Mouse (Mus musculus): ENCODE measurements around the gene Enthd1. TPM values are rescaled to one million over a fixed set of nuclear protein-coding genes. Genes with fewer than 3 reads are reported as not detected.
"Not testable (repeated sequence)": the region's sequence is repeated elsewhere in the genome, so short reads cannot be mapped to it uniquely, and the experiment has no call there.

Enthd1 gene
- total RNA-seq, 4 experiments from 2014 or later = not detected

DNA sequence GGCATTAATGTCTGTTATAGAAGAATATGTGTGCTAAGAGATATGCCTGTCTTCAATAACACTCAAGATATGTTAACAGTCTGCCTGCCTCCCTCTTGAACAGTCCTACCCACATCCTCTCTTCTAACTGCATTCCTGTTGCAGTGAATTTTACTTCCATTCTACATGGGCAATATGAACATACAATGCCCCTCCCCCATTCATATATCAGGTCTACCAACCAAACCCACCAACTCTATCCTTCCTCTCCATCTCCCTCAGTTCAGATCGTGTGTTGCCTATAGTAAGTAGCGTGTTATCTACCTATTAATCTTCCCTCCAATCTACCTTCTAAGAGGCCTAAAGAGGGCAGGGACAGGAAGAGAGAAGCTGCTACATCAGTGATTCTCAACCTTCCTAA, 26.9 kb downstream of the Enthd1 start:
- no peak for DNase-seq

DNA sequence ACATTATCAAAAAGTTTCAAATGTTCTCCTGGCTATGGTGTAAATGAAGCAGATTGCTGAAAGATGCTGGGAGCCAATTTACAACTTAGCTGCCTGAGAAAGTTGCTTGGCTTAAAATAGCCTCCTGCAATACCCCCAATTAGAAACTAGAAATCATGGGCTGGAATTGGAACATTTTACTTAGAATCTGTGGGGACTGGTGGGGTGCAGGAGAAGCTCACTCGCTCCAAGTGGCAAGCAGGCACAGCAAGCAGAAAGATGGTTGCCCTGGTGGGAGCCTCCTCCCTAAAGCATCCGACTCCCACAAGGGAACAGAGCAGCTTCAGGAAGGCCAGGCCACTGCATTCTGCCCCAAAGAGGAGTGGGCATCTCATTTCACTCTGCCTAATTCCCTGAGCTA, 28.9 kb downstream of the Enthd1 start:
- no peak for DNase-seq

DNA sequence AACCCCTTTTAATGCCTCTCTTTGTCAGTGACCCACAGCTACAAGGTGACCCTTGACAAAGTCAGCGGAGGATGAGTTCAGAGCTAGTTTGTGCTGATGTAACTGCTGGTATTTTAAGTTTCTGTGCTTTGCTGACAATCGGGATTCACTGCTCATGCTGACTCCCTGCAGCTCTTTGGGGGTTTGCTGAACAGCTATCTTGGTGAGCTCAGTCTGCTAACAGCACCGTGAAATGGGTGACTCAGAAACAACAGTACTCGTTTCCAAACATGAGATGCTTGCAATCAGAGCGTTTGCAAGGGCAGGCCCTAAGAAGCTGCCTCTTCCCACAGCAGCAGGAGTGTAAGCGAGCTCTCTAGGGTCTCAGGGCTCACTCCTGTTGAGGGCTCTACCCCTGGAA, 31.7 kb downstream of the Enthd1 start:
- no peak for DNase-seq

DNA sequence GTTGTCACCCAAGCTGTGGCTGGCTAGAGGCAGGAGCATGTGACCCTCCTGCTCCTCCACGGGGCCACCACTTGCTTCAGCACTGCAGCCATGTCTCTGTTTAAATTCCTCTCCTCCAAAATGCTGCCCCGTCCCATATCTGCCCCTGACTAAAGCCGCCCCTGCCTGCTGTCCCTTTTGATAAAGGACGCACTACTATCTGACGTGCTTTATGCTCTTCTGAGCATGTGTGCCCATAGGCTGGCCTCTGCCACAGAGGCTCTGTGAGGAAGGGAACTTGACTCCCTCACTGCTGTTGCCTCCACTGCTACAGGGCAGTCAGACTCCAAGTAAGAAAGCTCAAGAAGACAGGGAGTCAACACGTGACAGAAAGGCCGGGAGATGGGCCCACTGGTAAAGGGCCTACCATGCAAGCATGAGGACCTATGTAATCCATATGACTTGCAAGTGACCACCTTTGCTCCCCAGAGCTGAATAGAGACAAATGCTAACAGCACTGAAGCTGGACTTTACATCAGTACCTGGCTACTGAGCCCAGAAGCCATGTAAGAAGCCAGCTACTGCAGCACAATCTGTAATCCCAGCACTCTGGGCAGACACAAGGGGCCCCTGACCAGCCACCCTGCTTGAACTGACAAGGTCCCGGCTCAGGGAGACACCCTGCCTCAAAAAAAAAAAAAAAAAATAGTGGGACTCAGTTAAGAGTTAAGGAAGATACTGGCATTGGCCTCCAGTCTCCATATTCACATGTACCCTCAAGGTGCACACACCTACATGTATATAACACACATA, 32.5 kb downstream of the Enthd1 start:
- DNase-seq = no peak

DNA sequence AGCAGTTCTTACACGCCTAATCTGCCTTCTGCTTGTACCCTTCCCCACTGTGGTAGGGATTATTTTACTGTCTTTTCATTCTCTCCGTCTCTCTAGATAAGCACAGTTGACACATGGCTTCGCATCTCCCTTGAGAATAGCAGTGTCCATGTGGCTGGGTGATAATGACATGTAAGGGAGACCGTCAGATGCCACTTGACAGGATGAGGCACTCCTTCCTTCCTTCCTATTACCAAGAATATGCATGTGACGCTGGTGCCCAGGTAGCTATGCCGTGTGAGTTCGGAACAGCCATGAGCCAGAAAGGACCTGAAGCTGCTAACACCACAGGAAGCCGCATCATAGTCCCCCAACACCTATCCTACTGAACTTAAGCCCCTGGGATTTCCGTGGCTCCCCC, 33.9 kb downstream of the Enthd1 start:
- no peak for DNase-seq

DNA sequence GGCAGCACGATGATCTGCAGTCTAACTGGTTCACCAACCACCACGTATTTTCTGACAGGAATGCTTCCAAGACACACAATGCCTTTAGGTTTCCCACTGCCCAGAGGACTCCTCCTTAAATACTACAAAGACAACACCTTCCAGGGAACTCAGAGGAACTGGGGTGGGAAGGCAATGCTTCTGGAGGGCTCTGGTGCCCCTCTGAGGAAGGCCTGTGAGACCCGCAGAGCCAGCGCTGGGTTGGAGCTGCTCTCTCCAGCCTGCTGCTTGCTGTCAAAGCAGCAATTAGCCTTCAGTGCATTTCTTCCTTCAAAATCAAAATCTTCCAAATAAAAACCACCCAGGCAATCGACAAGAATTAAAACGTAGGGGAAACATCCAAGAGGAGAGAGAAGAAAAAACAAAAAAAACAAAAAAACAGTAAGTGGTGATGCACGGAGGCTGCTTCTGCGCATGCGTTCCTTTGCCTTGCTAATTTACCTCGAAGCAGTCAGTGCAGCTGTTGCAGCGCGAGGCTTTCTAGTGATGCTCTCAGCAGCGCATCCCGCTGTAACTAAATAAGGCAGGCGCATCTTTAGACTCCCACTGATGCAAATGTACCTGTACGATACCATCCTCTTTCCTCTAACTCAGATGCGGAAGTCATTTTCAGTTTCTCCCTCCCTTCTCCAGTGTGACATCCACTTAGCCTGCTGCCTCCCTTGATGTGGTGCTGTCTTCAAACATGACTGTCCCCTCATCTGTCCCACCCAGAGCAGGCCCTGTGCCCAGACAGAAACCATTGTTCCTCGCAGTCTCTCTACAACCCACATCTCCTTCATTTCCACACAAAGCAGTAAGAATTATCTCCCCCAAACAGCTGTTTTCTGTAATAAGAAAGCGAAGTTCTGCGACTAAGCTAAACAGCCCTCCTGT, 34.7 kb downstream of the Enthd1 start:
- DNase-seq = no peak

DNA sequence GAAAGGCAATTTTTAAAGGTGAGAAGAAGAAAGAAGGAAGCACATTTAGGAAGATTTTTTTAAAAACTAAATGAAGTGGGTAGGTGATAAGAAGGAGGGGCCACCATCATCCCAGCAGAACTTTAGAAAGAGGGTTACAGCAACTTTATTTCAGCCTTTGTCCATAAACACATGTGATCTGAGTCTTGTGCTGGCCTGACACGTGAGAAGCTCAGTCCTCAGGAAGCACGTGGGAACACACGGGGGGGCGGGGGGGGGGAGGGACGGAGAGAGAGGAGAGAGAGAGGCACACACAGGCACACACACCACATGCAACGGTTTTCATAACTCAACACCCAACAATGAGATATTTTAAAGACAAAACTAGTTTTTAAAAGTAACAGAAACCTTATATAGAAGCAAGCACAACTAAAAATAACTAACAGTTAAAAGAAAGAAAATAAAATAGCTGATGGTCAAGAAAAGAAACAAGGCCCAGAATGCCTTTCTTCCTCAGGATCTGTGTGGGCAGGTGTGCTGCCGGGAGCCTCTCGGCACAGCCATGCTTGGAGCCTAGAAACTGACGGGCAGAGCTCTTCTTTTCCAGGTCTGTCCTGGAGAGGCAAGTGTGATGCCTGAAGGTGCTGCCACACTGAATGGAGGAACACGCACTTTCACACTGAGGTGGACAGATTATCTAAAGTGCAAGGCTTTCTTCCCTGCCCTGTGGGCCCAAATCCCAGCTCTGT, 43.1 kb downstream of the Enthd1 start:
- no peak for DNase-seq

DNA sequence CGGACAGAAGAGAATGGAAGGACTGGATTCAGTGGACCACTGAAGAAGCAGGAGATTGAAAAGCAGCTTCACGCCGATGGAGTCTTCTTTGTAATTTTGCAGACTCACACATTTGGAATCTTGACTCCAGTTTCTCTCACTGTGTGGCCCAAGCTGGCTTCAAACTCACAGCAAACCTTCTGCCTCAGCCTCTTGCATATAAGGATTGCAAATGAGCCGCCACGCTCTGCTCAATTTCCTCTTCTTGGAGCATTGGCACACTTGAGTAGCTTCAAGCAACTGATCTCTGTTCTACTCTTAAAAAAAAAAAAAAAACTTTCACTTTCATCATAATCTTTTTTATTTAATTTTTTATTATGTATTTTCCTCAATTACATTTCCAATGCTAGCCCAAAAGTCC, 45.0 kb downstream of the Enthd1 start:
- no peak for DNase-seq

DNA sequence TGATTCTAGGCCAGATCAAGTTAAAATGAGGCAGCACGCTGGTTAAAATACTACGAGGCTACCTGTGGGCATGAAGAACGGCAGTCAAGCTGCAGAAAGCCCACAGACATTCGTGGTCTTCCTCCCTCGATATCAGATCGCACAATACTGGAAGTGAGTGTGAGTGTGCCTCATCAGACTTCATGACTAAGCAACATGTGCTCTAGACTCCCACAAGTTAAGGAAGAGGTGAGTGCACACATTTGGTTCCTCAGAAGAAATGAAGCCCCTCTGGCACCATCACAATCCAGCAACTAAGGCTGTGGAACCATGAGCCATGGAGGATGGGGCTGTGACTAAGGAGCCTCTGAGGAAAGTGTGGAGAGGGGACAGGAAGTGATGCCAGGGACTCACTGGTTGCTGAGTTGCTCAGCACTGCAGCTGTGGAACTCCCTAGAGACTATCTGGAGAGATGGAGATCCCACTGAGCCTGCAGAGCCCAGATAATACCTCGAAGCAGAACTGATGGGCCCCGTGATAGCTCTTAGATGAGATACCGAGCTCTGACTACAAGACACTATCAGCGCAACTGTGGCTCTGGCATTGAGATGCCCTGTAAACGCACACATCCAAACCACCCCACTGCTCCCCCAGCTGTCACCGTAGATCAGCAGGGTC, 46.3 kb downstream of the Enthd1 start:
- DNase-seq = no peak

DNA sequence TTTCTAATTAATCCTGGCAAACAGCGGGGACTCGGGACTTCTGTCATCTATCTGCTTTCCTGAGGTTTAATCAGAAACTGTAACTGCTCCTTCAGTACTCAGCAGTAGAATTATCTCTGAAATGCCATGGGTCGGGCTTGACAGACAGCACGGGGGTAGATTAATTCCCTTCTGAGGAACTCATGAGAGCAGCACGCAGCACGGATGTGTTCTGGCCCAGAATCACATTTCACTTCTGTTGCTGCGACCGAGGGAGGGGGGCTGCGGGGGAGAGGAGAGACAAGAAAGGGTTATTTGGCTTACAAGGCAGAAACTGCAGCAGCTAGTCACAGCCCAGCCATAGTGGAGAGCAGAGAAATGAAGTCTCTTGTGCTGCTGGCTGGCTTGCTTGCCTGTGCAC, 47.0 kb downstream of the Enthd1 start:
- no peak for DNase-seq

DNA sequence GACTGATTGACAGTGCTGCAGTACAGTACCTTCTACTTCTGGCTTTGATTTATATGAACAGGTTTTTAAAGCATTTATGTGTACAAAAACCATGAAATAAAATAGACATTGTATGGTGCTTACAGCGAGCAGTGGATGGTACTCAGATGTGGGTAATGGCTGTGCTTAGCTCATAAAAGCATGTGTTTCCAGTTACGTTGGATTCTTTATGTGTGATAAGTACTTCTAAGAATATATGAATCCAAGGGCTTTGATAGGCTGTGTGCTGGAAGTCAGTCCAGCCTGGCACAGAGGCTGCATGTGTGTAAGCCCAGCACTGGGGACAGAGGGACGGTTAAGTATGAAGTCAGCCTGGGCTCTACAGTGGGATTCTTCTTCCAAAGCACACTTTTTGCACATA, 48.4 kb downstream of the Enthd1 start:
- no peak for DNase-seq

DNA sequence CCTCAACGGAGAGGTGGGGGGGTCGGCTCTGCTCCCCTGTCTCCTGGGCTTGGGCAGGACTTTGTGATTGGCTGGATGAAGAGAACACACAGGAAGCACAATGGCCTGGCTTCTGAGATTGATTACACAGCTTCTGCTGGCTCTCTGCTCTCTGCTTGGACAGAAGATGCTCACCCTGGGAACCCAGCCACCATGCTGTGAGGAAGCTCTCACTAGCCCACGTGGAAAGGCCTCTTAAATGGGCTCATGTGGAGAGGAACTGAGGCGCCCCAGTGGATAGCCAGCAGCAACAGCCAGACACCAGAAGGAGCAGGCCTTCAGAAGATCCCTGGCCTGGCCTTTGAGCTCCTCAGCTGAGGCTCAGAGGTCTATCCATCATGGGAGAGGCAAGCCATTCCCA, 59.9 kb downstream of the Enthd1 start:
- no peak for DNase-seq

DNA sequence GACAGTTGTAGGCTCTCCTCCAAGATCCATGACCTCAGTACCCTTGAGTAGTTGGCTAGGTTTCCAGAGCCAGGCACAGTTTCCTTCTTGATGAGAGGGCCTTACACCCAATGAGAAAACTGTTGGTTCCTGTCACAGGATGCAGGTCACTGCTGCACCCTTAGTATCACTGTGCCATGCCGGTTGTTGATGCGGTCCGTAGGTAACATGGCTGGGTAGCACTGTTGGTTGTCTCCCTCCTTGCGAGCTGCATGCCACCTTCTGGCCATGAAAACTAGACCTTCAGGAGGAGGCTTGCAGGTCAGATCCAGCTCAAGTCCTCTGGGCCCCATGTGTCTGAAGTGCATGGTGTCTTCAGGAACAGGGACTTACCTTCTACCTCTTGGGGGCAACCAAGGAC, 61.8 kb downstream of the Enthd1 start:
- not testable (repeated sequence) for DNase-seq

DNA sequence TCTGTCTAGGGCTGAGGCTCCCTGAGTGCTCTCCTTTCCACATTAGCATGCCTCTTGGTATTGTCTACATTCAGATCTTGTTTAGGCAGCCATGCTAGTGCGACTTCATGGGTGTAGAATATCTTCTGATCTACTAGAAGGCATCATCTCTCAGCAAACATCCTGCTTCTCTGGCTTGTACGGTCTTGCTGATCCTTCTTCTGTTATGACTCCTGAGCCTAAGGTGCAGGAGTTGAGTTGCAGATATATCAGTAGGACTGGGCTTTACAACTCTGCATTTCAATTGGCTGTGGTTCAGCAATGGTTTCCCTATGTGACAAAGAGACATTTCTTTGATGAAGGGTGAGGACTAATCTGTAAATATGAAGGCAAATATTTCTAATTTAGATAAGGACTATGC, 62.2 kb downstream of the Enthd1 start:
- DNase-seq = no peak

DNA sequence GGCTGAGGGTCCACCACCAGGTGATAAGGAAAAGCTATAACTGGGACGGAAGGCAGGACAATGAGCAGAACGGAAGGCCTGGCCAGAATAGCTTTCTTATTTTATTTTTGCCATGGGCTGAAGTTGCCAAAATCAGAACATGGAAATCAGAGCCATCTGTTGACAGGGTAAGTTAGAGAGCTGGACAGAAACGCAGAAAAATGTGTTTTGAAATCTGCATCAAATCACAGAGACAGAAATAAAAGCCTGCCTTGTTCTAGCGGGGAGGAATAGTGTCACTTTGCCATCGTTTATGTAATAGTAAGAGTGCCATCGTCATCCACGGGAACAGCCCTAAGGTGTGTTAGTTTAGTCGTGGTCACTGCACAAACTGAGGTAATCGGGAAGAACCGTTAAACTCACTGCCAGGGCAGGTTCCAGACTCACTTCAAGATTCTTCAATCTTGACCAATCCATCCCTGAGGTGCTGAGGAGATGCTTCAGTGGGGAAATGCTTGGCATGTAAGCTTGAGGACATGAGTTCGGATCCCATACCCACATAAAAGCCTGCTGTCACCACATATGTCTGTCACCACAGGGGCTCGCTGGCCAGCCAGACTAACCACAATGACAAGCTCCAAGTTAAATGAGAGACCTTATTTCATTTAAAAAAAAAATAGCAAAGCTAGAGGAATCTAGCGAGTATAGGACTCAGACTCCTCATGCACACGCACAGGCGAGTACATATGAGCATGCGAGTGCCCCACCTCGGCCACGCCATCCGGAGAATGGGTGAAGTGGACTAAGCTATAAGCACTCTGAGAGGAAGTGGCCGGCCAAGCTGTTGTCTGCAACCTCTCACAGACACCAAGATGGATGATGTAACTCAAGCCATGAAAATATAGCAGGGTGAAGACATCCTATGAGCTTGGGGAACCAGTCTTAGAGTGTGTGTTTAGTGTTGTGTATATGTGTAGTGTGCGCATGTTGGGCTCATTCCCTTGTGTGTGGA, 63.6 kb downstream of the Enthd1 start:
- no peak for DNase-seq

DNA sequence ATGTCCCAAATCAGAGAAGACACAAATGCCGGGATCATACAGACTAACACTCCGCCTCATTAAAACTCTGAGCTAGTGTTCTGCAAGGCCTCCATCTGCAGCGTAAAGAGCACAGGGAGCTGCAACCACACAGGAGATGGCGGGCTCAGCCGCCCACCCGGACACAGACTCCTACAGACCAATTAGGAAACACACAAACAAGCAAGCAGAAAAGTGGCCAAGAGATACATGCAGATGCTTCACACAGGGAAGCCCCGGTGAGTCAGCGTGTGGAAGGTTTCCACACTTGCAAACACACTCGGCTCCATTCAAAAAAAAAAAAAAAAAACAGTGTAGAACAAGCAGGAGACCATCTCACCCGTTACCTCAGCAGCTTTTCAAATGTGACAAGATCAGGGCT, 64.5 kb downstream of the Enthd1 start:
- DNase-seq = no peak

DNA sequence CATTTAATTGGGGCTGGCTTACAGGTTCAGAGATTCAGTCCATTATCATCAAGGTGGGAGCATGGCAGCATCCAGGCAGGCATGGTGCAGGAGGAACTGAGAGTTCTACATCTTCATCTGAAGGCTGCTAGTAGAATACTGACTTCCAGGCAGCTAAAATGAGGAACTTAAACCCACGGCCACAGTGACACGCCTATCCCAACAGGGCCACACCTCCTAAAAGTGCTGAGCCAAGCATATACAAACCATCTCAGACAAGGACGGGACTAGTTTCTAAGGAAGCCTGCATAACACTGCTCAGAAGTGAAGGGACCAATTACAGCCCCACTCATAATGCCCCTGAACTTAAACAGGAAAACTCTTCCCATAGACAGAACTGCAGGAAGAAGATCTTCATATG, 67.2 kb downstream of the Enthd1 start:
- DNase-seq = not testable (repeated sequence)

DNA sequence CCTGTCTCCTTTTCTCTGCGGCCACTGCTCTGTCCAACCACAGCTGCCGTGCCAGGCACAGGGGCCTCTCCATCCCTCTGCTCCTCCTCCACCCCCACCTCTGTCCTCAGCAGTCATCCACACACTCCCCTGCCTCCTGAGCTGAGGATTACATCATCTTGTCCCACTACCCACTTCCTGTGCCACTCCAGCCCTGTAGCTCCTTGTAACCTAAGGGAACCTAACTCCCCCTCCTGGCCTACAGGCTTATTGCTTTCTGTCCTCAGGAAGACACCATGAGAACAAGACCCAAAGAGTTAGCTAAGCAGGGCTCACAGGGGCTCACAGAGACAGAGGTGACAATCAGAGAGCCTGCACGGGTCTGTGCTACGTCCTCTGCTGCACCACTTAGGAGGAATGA, 73.5 kb downstream of the Enthd1 start:
- DNase-seq = no peak

DNA sequence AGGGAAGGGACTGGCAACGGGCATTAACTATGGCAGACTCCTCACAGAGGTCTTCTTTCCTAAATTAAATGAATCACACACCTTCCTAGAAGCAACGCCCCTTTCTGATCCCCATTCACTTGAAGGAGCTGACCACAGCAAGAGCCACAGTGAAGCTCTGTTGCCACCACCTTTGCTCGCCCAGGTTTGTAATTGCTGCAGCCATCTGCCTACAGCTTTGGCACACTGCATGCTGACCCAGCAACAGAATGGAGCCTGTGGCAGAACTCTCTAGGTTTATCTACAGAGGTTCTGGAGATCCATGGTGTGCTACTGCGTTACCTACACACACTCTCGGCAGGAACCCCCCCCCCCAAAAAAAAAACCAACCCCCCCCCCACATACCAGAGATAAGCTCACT, 74.8 kb downstream of the Enthd1 start:
- DNase-seq = no peak

DNA sequence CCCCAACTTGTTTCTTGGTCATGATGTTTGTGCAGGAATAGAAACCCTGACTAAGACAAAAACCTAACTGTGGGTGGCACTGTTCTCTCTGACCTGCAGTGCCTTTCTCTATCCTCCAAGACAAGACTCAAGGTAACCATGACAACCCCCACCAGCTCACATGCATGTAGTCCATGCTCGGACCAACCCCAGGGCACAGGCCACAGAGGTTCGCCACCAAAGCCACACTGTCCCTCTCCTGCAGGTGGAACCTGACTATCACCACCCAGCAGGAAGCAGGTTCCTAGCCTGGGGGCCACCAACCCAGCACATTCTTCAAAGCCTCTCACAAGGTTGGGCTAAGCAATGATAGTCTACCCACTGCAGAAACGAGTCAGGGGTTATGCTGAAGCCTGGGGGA, 76.3 kb downstream of the Enthd1 start:
- DNase-seq = no peak

DNA sequence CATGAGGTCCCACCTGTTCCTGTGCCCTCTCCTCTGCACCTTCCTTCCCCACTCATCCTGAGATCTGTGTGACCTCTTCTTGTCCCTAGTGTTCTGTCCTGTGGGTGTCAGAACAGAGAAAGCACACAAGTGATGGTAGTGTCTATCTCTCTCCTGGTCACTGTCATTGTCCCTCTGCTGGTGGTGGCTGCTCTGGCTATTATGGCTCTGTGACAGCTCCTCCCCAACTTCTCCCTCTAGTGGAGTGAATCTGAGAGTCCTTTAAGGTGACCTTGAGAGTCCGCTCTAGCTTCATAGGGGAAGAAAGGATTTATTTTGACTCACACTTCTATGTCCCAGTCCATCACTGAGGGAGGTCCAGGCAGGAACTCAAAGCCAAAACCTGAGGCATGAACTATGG, 79.4 kb downstream of the Enthd1 start:
- no peak for DNase-seq
